Mouse (Mus musculus) adrenal gland (tissue): Measurements from ENCODE around the gene Sh2b1.

Experiments used
- intact Hi-C: fragments of 180-260 bp; cut with DNase I; formaldehyde crosslinking; loops from one replicate; pipeline ENCODE4 v1.15.1; 2025

The Sh2b1 gene

DNA sequence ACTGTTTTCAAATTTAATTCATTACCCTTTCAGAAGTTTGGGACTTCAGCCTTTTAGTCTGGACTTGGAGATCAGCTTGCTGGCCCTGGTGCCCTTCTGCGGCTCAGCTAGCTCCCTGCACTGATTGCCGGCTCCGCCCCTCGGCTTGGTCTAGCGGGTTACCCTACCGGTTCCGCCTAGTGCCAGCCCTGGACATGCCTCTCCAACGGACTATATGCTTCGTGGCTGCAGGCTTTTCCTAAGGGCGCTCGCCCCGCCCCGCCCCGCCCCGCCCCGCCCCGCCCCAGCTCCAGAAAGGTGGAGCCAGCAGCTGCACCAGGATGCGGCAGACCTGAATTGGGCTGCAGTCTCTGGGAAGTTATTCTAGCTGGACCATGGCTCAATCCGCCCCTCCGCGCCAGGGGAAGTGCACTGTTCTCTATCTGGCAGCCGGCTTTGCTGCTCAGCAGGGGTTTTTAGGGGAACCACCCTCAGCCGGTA, 7.2 kb upstream of the Sh2b1 start:
- intact Hi-C loops, result loop anchor here (5.0 kb wide), 1 partner anchor 85 kb away; the partner anchor contains the start of gene Nfatc2ip

DNA sequence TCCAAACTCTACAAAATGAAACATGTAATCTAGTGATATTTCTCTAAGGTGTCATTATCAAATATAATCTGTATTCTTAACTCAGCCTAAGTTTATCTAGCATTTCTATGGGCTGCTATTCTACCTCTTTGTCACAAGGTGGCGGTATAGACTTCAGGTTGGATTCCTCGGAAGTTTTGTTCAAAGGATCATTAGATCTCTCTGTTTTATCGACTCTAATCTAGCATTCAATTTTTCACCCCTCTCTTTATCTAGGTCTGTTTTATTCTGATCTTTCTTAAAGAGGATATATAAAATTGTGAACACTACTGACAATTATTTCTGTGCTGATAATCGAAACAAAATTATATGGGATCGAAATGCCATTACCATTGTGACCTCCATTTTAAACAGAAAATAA, 6.5 kb upstream of the Sh2b1 start:
- intact Hi-C loops, result loop anchor here (2.0 to 5.0 kb wide), 2 partner anchors 47 to 84 kb away; partner anchors contain the start of gene Nfatc2ip

DNA sequence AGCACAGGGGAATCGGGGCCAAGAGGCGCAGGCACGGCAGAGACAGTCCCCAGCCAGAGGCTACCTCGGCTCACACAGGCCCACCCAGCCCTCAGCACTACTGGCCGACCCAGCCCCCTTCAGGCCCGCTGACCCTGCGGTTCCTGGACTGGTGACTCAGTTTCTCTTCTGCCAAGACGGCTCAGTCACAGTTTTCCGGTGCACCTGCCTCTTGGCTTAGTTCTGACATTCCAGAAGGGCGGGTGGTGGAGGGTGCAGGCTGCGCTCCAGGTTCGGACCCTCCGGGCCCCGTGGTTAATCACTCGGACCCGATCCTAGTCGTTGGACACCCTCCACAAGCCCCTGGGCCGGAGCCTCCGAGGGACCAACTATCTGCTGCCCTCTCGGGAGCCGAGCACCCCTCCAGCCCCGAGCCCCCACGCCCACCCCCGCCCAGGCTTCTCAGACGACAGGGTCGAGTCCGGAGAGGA, 703 bp downstream of the Sh2b1 start:
- intact Hi-C loops, result loop anchor here (5.0 kb wide), 1 partner anchor 37 kb away; no protein-coding TSS in a partner anchor

- intact Hi-C loops, result loop anchor here (5.0 kb wide), 1 partner anchor 36 kb away; no protein-coding TSS in a partner anchor
Measured at GRCm38 (mm10) chr7:126473470-126474086, 1.6 kb downstream of the Sh2b1 start.

GRCm38 (mm10) chr7:126472713-126473112, 2.5 kb downstream of the Sh2b1 start:
- intact Hi-C loops, result loop anchor here (5.0 kb wide), 1 partner anchor 35 kb away; no protein-coding TSS in a partner anchor

- intact Hi-C loops, result loop anchor here (5.0 kb wide), 1 partner anchor 35 kb away; no protein-coding TSS in a partner anchor
Measured at GRCm38 (mm10) chr7:126472306-126472705, 2.9 kb downstream of the Sh2b1 start.

- intact Hi-C loops, result loop anchor here (5.0 kb wide), 1 partner anchor 35 kb away; no protein-coding TSS in a partner anchor
Measured at GRCm38 (mm10) chr7:126471853-126472252, 3.4 kb downstream of the Sh2b1 start.

- intact Hi-C loops, result loop anchor here (5.0 kb wide), 1 partner anchor 34 kb away; no protein-coding TSS in a partner anchor
Measured at GRCm38 (mm10) chr7:126471361-126471760, 3.9 kb downstream of the Sh2b1 start.

GRCm38 (mm10) chr7:126470077-126470476, 5.1 kb downstream of the Sh2b1 start:
- intact Hi-C loops, result loop anchor here (5.0 kb wide), 1 partner anchor 33 kb away; no protein-coding TSS in a partner anchor

DNA sequence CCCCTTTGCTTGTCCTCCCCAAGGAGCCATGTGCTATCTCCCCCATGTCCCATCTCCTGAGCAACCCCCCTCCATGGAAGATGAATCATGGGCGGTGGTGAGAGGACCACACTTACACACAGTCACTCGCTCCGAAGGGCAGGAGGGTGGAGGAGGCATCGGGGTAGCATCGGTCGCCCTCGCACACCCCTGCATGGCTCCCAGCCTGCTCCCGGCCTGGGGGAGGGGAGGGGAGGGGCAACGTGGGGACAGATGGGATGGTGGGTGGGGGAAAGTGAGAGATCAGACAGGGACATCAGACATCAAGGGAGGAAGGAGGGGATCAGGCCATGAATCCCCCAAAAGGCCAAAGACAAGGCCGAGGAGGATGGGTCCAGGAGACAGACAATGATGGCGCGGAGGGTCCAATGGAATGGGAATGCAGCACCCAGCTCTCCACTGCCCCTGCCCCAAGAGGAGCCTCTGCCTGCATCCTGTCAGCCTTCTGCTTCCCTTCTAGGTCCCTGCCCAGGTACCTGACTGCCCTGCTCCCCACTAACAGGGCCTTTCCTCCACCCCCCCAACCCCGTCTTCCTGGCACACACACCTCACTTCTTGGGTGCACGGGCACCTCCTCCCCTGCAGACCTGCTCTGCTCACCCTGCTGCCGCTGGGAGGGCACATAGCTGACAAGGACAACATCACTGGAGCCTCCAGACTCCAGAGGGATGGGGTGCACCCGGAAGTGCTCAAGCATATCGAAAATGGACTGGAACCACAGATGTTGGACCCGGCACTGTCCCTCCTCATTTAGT, 7.2 kb downstream of the Sh2b1 start:
- intact Hi-C loops, result no loop called here

- intact Hi-C loops, result no loop called here
Measured at GRCm38 (mm10) chr7:126467271-126467670, 8.0 kb downstream of the Sh2b1 start.

DNA sequence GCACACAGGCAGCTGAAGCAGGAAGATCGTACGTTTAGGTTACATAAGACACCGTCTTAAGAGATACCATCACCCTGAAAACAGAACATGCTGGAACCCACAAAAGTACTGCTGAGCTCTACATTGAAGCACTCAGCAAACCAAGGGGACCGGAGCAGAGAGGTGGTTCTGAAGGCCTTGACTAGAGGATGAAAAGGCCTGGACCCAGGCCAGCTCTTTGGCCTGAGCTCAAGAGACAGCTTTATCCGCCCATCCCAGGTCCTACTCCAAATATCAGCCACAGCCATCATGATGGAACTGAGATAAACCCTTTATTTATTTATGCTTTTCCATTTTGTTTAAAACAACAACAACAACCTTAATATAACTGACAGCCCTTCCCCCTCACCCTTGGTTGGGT, 8.5 kb downstream of the Sh2b1 start:
- intact Hi-C loops, result no loop called here

DNA sequence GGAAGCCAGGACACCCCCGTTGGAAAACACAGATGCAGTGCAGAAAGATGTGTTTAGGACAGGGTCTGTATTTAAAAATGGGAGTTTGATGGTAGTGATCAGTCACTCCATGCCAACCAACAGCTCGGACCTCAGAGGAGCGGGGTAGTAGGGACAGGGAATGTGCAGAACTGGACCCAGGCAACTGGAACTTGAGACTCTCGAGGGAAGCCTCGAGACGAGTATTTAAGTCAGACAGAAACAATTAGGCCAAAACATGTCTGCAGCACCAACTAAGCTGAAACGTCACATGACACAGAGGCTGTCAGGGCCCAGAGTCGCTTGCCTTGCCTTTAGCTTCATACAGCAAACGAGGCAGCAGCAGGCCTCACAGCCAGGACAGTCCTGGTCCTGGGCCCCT, 9.1 kb downstream of the Sh2b1 start:
- intact Hi-C loops, result no loop called here

GRCm38 (mm10) chr7:126465246-126466030, 9.8 kb downstream of the Sh2b1 start:
- intact Hi-C loops, result no loop called here

DNA sequence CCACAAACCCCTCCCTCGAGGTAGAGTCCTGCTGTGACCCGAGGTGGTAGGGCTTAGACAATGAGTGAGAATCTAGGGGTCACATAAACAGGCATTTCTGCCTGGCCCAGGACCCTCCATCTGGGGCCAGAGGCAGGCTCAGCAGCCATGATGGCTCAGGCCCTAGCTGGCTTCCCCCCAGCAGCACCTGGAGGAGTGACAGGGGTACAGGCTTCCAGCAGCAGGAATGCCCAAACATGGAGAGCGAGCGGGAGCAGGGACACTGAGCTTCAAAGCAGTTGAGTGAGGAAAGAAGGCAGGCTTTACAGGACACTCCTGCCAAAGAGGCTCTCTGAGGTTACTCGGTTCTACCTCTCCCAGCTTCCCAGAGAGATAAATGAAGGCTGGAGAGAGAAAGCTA, 10.4 kb downstream of the Sh2b1 start:
- intact Hi-C loops, result no loop called here

DNA sequence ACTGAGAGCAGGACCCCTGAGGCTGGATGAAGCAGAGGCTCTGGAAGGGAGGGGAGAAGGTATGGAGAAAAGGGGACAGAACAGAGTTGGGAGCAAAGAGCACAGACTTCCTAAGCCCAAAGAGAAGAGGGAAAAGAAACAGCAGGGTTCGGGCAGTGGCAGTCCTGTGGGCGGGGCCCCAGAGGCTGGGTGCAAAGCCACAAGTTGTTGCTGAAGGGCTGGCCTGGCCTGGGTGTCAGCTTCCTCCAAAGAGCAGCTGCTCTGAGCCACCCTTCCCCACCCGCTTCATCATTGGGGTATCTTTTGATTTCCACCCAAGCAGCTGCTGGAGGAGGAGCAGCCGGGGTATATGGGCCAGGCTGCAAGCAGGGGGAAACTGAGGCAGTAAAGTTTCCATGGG, 11.1 kb downstream of the Sh2b1 start:
- intact Hi-C loops, result no loop called here

GRCm38 (mm10) chr7:126463547-126463946, 11.7 kb downstream of the Sh2b1 start:
- intact Hi-C loops, result no loop called here

DNA sequence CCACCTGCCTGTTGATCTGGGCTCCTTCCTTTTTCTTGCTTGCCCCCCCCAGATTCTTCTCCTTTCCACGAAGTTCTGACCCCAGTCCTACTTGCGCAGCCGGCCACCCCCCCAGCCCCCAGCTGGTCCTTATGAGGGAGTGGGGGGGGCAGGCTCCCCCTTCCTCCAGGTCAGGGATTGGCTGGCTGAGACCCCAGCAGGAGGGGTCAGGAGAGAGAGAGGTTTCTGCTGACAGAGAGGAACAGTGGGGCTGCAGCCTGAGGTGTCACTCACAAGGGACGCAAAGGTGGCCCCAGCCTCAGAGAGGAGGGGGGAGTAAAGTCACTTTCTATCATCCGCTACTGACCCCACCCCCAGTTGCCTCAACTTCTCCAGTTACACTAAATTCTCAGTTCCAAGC, 12.2 kb downstream of the Sh2b1 start, which contains the start of gene Atp2a1:
Gene Atp2a1 (minus strand): TSS at position 105 of the 400 bp plus-strand sequence.
- intact Hi-C loops, result no loop called here

DNA sequence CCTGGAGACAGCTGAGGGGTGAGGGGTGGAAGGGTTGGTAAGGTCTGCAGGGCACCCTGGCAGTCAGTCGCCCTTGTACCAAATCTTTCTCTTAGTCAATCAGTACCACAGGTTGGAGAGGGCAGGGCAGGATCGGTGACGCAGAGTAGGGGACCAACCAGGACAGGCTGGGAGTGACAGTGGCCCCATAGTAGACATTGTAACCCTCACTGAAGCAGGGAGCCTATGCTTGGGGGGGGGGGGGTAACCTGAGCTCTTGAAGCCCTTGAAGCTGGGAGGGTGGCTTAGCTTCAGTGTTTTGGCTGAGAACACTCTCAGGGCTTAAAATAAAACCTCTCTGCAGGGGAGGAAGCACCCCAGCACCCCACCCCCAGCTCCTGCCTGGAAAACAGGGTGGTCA, 13.6 kb downstream of the Sh2b1 start:
- intact Hi-C loops, result no loop called here

GRCm38 (mm10) chr7:126460623-126461399, 14.4 kb downstream of the Sh2b1 start:
- intact Hi-C loops, result no loop called here
